Mouse (Mus musculus) forebrain, embryonic 15.5 days (tissue): ENCODE data around the gene Zic5. TPM values are rescaled to one million over a fixed set of nuclear protein-coding genes. Genes with fewer than 3 reads are reported as not detected.

Experiments
- ATAC-seq: fragments of 200-750 bp; cut with Nextera tagmentation; replicated peaks from 2 replicates; pipeline ENCODE4 v1.8.0; 2017; ENCODE audit warnings: mild to moderate bottlenecking, moderate TSS enrichment, moderate library complexity
- H3K27ac ChIP-seq: fragments of 300-500 bp; sonication (generic); replicated peaks from 2 replicates; pipeline ENCODE4 v1.5.1; 2015; ENCODE audit warnings: mild to moderate bottlenecking, inconsistent platforms
- H3K27me3 ChIP-seq: fragments of 300-500 bp; sonication (generic); 2 replicates; pipeline ENCODE4 v1.6.1; 2015; ENCODE audit warnings: inconsistent platforms
- H3K36me3 ChIP-seq: fragments of 300-500 bp; sonication (generic); 2 replicates; pipeline ENCODE4 v1.6.1; 2015; ENCODE audit warnings: mild to moderate bottlenecking, inconsistent platforms
- H3K4me1 ChIP-seq: fragments of 300-500 bp; sonication (generic); 2 replicates; pipeline ENCODE4 v1.6.1; 2015; ENCODE audit warnings: inconsistent platforms
- H3K4me2 ChIP-seq: fragments of 300-500 bp; sonication (generic); replicated peaks from 2 replicates; pipeline ENCODE4 v1.6.1; 2015; ENCODE audit warnings: mild to moderate bottlenecking, inconsistent platforms
- H3K4me3 ChIP-seq: fragments of 300-500 bp; sonication (generic); 2 replicates; pipeline ENCODE4 v1.5.1; 2015; ENCODE audit warnings: mild to moderate bottlenecking, inconsistent platforms
- H3K9ac ChIP-seq: fragments of 300-500 bp; sonication (generic); replicated peaks from 2 replicates; pipeline ENCODE4 v1.6.1; 2015; ENCODE audit warnings: mild to moderate bottlenecking, inconsistent platforms
- H3K9me3 ChIP-seq: fragments of 300-500 bp; sonication (generic); 2 replicates; pipeline ENCODE4 v1.6.1; 2016; ENCODE audit warnings: inconsistent platforms
- WGBS: fragments of 180-500 bp; shearing (Covaris S2); methylation state at CpG from one replicate; pipeline ENCODE4 v1.1.7; 2015; ENCODE audit warnings: mixed read lengths; 5-methylcytosine and 5-hydroxymethylcytosine counted together
- polyA plus RNA-seq: library from polyadenylated mRNA; unstranded; fragments of >200 nt; fragmentation: Nextera tagmentation; extraction: Ambion mirVana; gene quantifications from 2 replicates; pipeline ENCODE4 v1.2.1, GENCODE M21; 2015

Zic5 gene
- polyA plus RNA-seq, result 14.2 and 15.2 TPM in 2 replicates

DNA sequence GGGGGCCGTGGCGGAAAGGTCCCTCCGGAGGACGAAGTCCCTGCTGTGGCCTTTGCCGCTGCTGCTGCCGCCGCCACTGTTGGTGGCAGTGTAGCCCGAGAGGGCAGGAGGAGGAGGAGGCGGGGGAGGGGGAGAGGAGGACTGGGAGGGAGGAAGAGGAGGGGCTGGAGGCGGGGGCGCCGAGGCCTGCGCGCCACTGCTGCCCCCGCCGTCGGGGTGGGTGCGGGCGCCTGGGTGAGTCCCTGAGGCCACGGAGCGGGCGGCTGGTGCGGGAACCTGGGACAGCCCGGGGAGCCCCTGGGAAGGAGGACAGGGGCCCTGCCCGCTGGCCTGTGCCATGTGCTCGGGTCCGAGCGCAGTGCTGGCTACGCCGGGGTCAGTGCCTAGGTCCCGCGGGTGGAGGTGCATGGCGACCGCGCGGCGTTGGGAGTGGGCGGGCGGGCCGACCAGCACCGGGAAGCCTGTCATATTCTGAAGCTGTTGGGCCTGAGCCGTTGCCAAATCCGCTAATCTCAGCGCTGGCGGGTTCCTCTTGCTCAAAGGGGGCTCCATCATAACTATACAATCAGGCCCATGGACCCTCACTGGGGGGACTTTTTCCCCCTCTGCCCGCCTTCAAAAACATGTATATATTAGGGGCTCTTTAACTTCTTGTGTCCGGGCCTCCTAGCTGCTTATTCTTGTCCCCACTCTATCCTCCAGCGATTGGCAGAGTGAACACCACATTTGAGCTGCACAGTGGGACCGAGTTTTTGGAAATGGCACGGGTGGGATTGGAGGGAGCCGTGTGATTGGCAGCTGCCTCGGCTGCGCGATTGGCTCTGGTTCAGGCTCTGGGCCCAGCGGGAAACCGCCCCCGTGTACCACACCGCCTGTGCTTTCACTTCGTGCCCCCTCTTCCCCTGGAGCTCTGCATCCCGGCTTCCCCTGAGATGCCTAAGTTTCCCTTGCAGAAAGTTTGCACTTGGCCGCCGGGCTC is at the start of gene Zic5:
Zic5 (minus strand) TSS at position 915 of the 979 bp plus-strand sequence.
- H3K27ac ChIP-seq, result peak within 1 kb of the TSS; percentile 91
- peak within 1 kb of the TSS; percentile 85 for H3K4me2 ChIP-seq
- no peaks in the 10 kb centered on the region for H3K36me3 ChIP-seq
- ATAC-seq, result peak; percentile 85
- H3K9ac ChIP-seq, result peak within 1 kb of the TSS; percentile 58
- H3K27me3 ChIP-seq, result peaks cover 48% of the 10 kb centered on the region
- no peaks in the 10 kb centered on the region for H3K9me3 ChIP-seq
- WGBS, result 1% methylated on average over 52 of the region's 62 CpGs
- peaks cover 28% of the 10 kb centered on the region for H3K4me1 ChIP-seq
- H3K4me3 ChIP-seq, result peak within 1 kb of the TSS; percentile 51

DNA sequence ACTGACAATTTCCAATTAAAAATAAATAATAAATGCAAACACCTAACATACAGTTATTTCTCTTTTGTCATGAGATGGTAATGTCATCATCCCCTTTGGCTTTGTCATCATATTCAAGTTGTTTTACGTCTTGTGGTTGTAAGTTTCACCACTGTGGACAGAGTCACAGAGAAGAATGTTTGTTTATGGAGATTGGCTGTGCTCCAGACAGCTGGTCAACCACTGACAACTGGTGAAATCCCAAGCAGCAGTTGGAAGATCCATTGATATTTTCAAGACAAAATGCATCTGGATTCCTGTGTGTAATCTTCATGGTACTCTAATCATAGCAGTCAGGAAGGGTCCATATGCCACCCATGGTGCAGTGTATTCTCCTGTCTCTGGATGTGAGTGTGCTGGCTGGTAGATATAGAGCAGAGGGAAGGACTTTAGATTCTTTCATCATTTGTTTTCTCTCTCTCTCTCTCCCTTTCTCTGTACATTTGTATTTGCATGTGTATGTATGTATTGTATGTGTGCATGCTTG is 48.1 kb upstream of the Zic5 start:
- Histone ChIP-seq H3K9ac (no peak overlapping the region), H3K36me3 (no peaks in the 10 kb centered on the region), H3K27ac (no peak overlapping the region), H3K4me1 (no peaks in the 10 kb centered on the region), H3K9me3 (no peaks in the 10 kb centered on the region), H3K27me3 (no peaks in the 10 kb centered on the region), H3K4me3 (no peak overlapping the region), H3K4me2 (no peak overlapping the region)
- no peak for ATAC-seq
- WGBS, result 80% methylated on average over 1 of the region's 1 CpGs

DNA sequence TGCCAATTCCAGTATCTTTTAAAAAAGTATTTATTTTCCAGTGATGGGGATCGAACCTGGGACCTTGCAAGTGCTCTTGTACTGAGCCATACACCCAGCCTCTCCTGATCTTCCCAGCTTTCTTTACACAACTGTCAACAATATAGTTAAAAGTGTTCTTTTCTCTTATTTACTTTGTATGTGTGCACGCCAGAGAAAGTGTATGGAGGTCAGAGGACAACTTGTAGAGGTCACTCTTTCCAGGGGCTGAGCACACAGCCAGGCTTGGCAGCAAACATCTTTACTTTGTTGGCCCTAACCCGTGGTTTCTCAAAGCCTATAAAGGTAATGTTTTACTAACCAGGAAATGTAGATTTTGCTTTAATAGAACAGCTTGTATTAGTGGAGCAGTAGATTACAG is 46.0 kb upstream of the Zic5 start:
- no peak overlapping the region for H3K4me3 ChIP-seq
- no peak for ATAC-seq
- no peaks in the 10 kb centered on the region for H3K36me3 ChIP-seq
- H3K27ac ChIP-seq, result no peak overlapping the region
- no peaks in the 10 kb centered on the region for H3K9me3 ChIP-seq
- H3K4me1 ChIP-seq, result no peaks in the 10 kb centered on the region
- H3K27me3 ChIP-seq, result no peaks in the 10 kb centered on the region
- no peak overlapping the region for H3K4me2 ChIP-seq
- 73% methylated on average over 3 of the region's 3 CpGs for WGBS
- H3K9ac ChIP-seq, result no peak overlapping the region

DNA sequence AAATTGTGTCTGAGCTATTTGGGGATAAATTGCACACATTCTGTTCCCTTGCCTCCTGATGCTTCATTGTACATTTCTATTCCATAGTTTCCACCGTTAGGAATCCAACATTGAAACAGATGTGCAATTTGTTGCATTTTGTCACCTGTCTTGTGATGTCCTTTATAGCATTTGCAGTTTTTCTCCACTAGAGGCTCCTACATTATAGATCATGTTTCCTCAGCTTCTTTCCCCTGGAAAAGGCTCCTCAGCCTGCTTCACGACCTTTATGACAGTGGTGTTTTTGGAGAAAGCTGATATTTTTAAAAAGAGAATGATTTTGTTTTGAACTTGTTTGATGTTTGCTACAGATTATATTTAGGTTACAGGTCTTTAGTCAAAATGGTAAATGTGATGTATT is 43.6 kb upstream of the Zic5 start:
- Histone ChIP-seq H3K4me2 (no peak overlapping the region), H3K36me3 (no peaks in the 10 kb centered on the region), H3K9ac (no peak overlapping the region), H3K27me3 (no peaks in the 10 kb centered on the region), H3K4me3 (no peak overlapping the region), H3K27ac (no peak overlapping the region), H3K4me1 (no peaks in the 10 kb centered on the region), H3K9me3 (no peaks in the 10 kb centered on the region)
- ATAC-seq, result no peak
- 31% methylated on average over 2 of the region's 2 CpGs for WGBS

DNA sequence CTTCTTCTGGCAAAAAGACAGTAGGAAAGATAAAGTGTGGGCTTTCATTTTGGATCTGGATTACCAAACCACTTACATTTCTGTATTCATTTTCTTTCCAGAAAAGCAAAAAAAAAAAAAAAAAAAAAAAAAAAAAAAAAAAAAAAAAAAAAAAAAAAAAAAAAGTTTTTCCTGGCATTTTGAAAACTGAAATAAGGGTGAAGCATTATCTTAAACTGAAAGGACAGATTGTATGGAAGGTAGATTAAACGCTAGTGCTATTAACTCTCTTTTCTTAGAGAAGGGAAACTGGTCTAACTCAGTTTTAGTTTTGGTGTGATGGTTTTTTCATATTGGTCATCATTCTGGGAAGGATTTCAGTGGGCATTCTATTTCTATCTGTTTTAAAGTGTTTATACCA is 26.5 kb upstream of the Zic5 start:
- no peak for ATAC-seq
- Histone ChIP-seq H3K27me3 (peaks cover 42% of the 10 kb centered on the region), H3K4me1 (peaks cover 13% of the 10 kb centered on the region), H3K4me2 (no peak overlapping the region), H3K4me3 (no peak overlapping the region), H3K9me3 (no peaks in the 10 kb centered on the region), H3K9ac (no peak overlapping the region), H3K27ac (no peak overlapping the region), H3K36me3 (no peaks in the 10 kb centered on the region)
- WGBS, result 62% methylated on average over 1 of the region's 1 CpGs

DNA sequence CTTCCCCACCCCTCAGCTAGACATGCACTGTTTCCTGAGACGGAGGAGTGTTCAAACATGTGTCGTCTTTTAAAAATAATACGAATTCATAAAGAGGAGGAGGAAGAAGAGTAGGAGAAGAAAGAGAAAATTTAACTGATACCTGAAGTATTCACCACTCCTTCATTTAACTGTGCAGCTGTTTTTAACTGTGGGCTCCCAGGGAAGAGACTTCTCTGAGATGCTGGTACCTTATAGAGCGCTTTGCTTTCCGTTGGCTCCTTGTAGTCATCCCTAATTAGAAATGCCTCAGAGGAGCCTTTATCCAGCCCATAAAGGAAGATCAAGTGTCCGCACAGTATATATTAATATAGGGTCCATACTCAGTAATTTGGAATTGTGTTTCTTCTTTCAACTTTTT is 26.0 kb upstream of the Zic5 start:
- no peak overlapping the region for H3K9ac ChIP-seq
- H3K4me3 ChIP-seq, result no peak overlapping the region
- no peaks in the 10 kb centered on the region for H3K9me3 ChIP-seq
- H3K4me2 ChIP-seq, result no peak overlapping the region
- WGBS, result 74% methylated on average over 6 of the region's 6 CpGs
- H3K27me3 ChIP-seq, result peaks cover 45% of the 10 kb centered on the region
- ATAC-seq, result no peak
- H3K27ac ChIP-seq, result no peak overlapping the region
- H3K4me1 ChIP-seq, result peaks cover 13% of the 10 kb centered on the region
- no peaks in the 10 kb centered on the region for H3K36me3 ChIP-seq

DNA sequence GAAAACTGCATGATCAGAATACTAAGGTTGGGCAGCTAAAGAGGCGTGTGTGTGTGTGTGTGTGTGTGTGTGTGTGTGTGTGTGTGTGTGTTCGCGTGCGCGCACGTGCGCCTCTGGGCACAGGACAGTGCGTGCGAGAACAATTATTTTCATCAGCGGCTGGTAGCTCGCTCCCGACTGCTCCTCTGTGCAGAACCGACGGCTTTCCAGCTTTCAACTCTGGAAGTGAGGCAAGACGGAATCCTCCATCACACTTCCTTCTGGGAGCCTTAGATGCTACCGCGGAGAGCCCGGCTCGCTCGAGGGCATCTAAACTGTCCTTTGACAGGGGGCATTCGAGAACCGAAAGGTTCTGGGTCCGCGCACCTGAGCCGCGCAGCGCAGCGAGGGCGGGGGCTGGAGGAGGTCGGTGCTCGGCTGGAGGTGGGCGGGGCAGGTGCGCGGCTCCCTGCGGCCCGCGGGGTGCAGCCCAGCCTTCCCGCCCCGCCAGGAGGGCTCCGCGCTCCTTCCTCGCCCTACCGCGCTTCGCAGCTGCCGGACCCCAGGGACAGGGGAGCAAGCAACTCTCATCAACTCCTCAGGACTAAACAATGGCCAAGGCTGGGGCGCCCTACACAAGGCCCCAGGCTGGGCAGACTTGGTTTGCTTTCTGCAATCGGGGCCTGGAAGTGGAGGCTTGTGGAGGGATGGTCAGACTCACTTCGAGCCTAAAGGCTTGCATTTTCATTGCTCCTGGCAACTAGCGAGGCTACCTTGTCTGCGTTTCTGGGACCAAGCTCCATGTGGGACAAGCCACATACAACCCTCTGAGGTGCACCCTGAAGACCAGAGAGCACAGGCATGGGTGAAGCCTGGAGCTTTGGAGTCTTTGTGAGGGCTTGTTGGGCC is 25.2 kb upstream of the Zic5 start, which contains the start of gene Gm10837:
Gm10837 (plus strand) TSS at position 146 of the 888 bp plus-strand sequence.
- Histone ChIP-seq H3K27ac (peak within 1 kb of the TSS; percentile 68), H3K9me3 (no peaks in the 10 kb centered on the region), H3K36me3 (no peaks in the 10 kb centered on the region), H3K9ac (0 out of 2 replicates have a peak within 1 kb of the TSS, but pooled peaks have one; percentile 10), H3K27me3 (peaks cover 53% of the 10 kb centered on the region), H3K4me1 (peaks cover 13% of the 10 kb centered on the region), H3K4me2 (peak within 1 kb of the TSS; percentile 46), H3K4me3 (peak within 1 kb of the TSS; percentile 28)
- WGBS, result 4% methylated on average over 47 of the region's 51 CpGs
- peak; percentile 76 for ATAC-seq

DNA sequence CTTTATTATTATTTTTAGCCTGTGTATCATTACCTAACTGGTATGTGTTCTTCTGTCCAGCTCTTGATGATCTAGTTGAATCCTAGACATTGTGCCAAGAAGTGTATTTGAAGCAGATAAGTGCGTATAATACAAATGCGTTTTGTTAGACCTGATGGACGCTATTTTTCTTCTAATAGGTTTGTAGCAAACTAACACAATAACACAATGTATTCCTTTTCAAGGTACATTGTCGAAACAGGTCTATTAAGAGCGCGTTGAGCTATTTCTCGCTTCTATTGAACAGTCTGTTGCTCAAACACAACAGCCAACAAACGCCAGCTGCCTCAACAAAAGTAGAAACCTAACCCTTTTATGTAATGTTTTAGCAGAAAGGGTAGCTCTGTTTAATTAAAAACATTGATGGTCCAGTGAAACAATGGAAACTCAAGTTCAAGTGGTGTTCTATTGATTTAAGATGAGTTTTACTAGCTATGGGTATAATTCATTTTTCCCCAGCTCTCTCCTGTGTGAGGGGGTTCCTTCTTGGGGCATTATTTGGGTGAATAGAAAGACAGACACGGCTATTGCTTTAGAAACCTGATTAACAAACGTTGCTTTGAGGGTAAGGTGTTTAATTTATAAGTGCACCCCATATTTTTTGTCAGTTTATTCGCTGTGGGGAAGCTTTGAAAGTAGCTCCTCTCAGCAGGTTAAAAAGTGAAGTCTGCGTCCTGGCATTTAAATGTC is 24.4 kb upstream of the Zic5 start:
- Histone ChIP-seq H3K36me3 (no peaks in the 10 kb centered on the region), H3K4me3 (peak overlapping the region; percentile 28), H3K4me2 (peak overlapping the region; percentile 46), H3K4me1 (peaks cover 18% of the 10 kb centered on the region), H3K9me3 (no peaks in the 10 kb centered on the region), H3K27me3 (peaks cover 62% of the 10 kb centered on the region), H3K9ac (no peak overlapping the region), H3K27ac (0 out of 2 replicates have a peak overlapping the region, but pooled peaks have one; percentile 68)
- ATAC-seq, result no peak
- WGBS, result 1% methylated on average over 12 of the region's 12 CpGs

DNA sequence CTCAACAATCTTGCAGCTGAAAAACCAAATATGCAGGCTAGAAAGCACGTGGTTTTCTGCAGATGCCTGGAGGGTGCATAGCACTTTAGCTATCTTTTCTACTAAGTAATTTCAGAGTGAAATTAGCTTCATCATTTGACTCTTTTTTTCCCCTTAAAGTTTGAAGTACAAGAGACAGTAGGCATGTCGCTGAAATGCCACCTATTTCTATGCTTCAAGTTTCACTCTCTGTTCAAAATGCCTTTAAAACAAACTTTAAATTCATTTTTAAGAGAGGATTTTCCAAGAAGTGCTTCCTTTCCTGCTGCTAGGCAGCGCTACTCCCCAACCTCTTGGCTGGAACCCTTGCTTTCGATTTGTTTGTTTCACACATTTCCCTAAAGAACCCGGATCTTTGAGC is 23.6 kb upstream of the Zic5 start:
- Histone ChIP-seq H3K4me2 (peak overlapping the region; percentile 19), H3K27me3 (peaks cover 70% of the 10 kb centered on the region), H3K4me1 (peaks cover 19% of the 10 kb centered on the region), H3K4me3 (no peak overlapping the region), H3K27ac (0 out of 2 replicates have a peak overlapping the region, but pooled peaks have one; percentile 6), H3K9me3 (no peaks in the 10 kb centered on the region), H3K36me3 (no peaks in the 10 kb centered on the region), H3K9ac (no peak overlapping the region)
- WGBS, result 2% methylated on average over 5 of the region's 5 CpGs
- ATAC-seq, result no peak

DNA sequence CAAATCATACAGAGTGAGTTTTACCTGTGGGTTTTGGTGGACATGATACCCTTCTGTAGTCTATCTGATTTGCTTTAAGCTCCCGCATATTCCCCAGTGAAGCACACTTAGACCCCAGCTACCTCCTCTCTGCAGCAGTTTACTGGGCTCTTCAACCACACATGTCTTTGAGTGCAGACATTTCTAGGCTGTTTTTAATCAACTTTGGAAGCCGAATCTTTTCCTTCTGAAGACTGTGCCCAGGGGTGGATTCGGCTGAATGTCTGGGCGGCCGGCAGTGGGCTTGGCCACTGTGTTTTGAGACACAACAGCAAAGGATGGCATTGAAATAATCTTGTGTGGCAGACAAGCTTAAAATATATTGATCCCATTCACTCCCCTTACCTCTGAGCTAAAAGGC is 21.9 kb upstream of the Zic5 start:
- ATAC-seq, result no peak
- WGBS, result 30% methylated on average over 5 of the region's 5 CpGs
- Histone ChIP-seq H3K4me2 (no peak overlapping the region), H3K27me3 (peaks cover 75% of the 10 kb centered on the region), H3K9me3 (no peaks in the 10 kb centered on the region), H3K36me3 (no peaks in the 10 kb centered on the region), H3K4me3 (no peak overlapping the region), H3K4me1 (peaks cover 26% of the 10 kb centered on the region), H3K27ac (no peak overlapping the region), H3K9ac (no peak overlapping the region)

DNA sequence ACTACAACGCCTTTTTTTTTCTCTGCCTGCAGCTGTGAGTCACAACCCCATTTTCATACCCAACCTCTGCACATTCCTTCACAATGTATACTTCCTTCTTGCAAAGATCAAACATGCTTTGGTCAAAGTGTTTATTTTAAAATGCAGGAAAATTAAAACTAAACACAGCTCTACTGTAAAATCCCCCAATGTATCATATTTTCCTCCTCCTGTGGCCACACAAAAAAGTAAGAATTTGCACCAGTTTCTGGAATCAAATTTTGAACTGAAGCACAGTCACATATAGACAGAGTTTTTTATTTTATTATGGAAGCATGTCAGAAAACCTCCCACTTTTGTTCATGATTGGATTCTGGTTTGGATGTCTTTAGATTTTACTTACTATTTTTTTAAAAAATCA is 21.1 kb upstream of the Zic5 start:
- Histone ChIP-seq H3K36me3 (no peaks in the 10 kb centered on the region), H3K4me3 (no peak overlapping the region), H3K4me2 (no peak overlapping the region), H3K27me3 (peaks cover 76% of the 10 kb centered on the region), H3K4me1 (peaks cover 27% of the 10 kb centered on the region), H3K9ac (no peak overlapping the region), H3K27ac (no peak overlapping the region), H3K9me3 (no peaks in the 10 kb centered on the region)
- ATAC-seq, result no peak
- 40% methylated on average over 1 of the region's 1 CpGs for WGBS
